Mouse (Mus musculus) G1E (cell line): ENCODE measurements around the gene Tapbp.

Experiments used
- CTCF ChIP-seq: IDR thresholded peaks from 2 replicates; pipeline ENCODE4 v1.5.1; 2012; ENCODE audit warnings: low read depth, low read length, inconsistent platforms, mixed read lengths
- GATA1 ChIP-seq: IDR thresholded peaks from 2 replicates; pipeline ENCODE4 v1.6.1; 2012; ENCODE audit warnings: borderline replicate concordance, low read length, inconsistent platforms, mixed read lengths
- POLR2AphosphoS5 ChIP-seq: IDR thresholded peaks from 2 replicates; pipeline ENCODE4 v1.6.1; 2012; ENCODE audit warnings: low read depth, low read length, inconsistent platforms; ENCODE audit not compliant: insufficient replicate concordance
- TAL1 ChIP-seq: conservative IDR thresholded peaks from 2 replicates; pipeline ENCODE4 v1.6.1; 2012; ENCODE audit warnings: low read depth, low read length, inconsistent platforms, mixed read lengths

- TF ChIP-seq CTCF, result no peak
- no peak for TF ChIP-seq TAL1
- no peak for TF ChIP-seq GATA1
- TF ChIP-seq POLR2AphosphoS5, result no peak
These were observed 41.8 kb downstream of the Tapbp start for GRCm38 (mm10) chr17:33957493-33957892.
